Mouse (Mus musculus) intestine, embryonic 15.5 days (tissue): ENCODE data around the gene Prkce. TPM values are rescaled to one million over a fixed set of nuclear protein-coding genes. Genes with fewer than 3 reads are reported as not detected.

Experiments
- ATAC-seq: fragments of 200-750 bp; cut with Nextera tagmentation; 2 replicates; pipeline ENCODE4 v1.8.0; 2017; ENCODE audit warnings: moderate TSS enrichment, moderate library complexity
- H3K27ac ChIP-seq: fragments of 300-500 bp; sonication (generic); 2 replicates; pipeline ENCODE4 v1.5.1; 2015; ENCODE audit warnings: mild to moderate bottlenecking, inconsistent platforms
- H3K27me3 ChIP-seq: fragments of 300-500 bp; sonication (generic); replicated peaks from 2 replicates; pipeline ENCODE4 v1.6.1; 2015; ENCODE audit warnings: inconsistent platforms
- H3K36me3 ChIP-seq: fragments of 300-500 bp; sonication (generic); 2 replicates; pipeline ENCODE4 v1.6.1; 2015; ENCODE audit warnings: inconsistent platforms
- H3K4me1 ChIP-seq: fragments of 300-500 bp; sonication (generic); replicated peaks from 2 replicates; pipeline ENCODE4 v1.6.1; 2015; ENCODE audit warnings: inconsistent platforms
- H3K4me2 ChIP-seq: fragments of 300-500 bp; sonication (generic); replicated peaks from 2 replicates; pipeline ENCODE4 v1.6.1; 2015; ENCODE audit warnings: mild to moderate bottlenecking, inconsistent platforms
- H3K4me3 ChIP-seq: fragments of 300-500 bp; sonication (generic); replicated peaks from 2 replicates; pipeline ENCODE4 v1.5.1; 2015; ENCODE audit warnings: inconsistent platforms
- H3K9ac ChIP-seq: fragments of 300-500 bp; sonication (generic); 2 replicates; pipeline ENCODE4 v1.6.1; 2015; ENCODE audit warnings: inconsistent platforms
- H3K9me3 ChIP-seq: fragments of 300-500 bp; sonication (generic); 2 replicates; pipeline ENCODE4 v1.6.1; 2016; ENCODE audit warnings: inconsistent platforms
- WGBS: fragments of 180-500 bp; shearing (Covaris S2); methylation state at CpG from one replicate; pipeline ENCODE4 v1.1.7; 2015; 5-methylcytosine and 5-hydroxymethylcytosine counted together
- polyA plus RNA-seq: library from polyadenylated mRNA; unstranded; fragments of >200 nt; fragmentation: Nextera tagmentation; extraction: Ambion mirVana; gene quantifications from 2 replicates; pipeline ENCODE4 v1.2.1, GENCODE M21; 2015

Prkce gene
- polyA plus RNA-seq, 1 experiment from 2014 or later = 6.6 TPM

DNA sequence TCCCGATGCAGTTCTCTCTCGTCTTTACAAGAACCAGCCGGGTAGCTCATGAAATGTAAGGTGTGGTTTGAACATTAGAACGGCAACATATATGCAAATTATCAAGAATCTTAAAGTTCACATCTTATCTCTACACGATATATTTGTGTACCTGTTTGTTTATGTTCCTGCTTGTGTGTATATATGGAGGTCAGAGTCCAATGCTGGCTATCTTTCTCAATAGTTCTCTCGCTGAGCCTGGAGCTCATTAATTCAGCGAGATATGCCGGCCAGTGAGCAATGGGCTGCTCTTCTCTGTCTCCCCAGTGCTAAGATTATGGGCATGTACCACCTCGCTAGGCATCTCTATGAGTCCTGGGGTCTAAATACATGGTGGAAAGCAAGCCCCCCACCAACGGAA is 356.3 kb downstream of the Prkce start:
- no peaks in the 10 kb centered on the region for H3K9me3 ChIP-seq
- H3K27ac ChIP-seq = no peak overlapping the region
- no peak overlapping the region for H3K4me2 ChIP-seq
- no peaks in the 10 kb centered on the region for H3K27me3 ChIP-seq
- H3K4me3 ChIP-seq = no peak overlapping the region
- no peaks in the 10 kb centered on the region for H3K36me3 ChIP-seq
- no peaks in the 10 kb centered on the region for H3K4me1 ChIP-seq
- ATAC-seq = no peak
- no peak overlapping the region for H3K9ac ChIP-seq
- WGBS = 87% methylated on average over 10 of the region's 10 CpGs

DNA sequence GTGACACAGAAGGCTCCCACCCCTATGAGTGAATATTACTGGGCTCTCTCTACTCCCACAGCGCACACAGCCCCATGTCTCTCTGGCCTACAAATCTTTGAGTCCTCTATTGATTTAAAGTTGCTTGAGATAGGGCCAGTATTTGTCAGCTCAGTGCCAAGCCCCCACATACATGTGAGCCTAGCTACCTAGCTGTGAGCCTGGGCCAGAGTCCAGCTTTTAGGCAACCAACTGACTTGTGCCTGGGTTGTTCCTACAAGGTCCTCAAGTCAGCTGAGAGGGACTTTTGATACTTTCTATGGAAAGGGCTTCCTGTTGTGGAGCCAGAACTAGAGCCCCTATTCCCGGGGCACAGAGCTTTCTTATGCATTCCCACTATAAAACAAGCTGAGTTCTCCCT is 357.5 kb downstream of the Prkce start:
- 0 out of 2 replicates have a peak, but pooled peaks cover 2% of the 10 kb centered on the region for H3K4me1 ChIP-seq
- H3K27me3 ChIP-seq = no peaks in the 10 kb centered on the region
- WGBS = 87% methylated on average over 2 of the region's 2 CpGs
- no peak overlapping the region for H3K27ac ChIP-seq
- no peak overlapping the region for H3K4me2 ChIP-seq
- H3K9me3 ChIP-seq = no peaks in the 10 kb centered on the region
- no peak overlapping the region for H3K9ac ChIP-seq
- no peaks in the 10 kb centered on the region for H3K36me3 ChIP-seq
- H3K4me3 ChIP-seq = no peak overlapping the region
- no peak for ATAC-seq

DNA sequence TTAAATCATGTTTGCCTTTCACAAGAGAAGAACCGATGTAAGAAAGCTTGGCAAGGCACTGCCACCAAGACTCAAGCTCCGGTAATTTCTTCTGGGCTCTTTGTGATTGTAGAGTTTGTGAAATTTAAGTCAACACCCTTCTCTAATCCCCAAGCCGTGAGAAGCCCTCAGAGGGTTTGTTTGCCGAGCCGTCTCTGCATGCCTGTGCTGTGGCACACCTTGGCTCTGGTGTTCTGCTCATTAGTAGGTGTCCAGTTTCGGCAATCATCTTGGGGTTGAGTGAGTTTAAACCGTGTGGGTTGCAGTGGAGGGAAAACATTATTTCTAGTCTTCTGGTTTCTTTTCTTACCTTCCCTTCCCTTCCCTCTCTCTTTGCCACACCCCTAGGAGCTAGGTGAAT is 358.4 kb downstream of the Prkce start:
- ATAC-seq = no peak
- 71% methylated on average over 7 of the region's 7 CpGs for WGBS
- Histone ChIP-seq H3K9ac (no peak overlapping the region), H3K4me1 (0 out of 2 replicates have a peak, but pooled peaks cover 4% of the 10 kb centered on the region), H3K9me3 (no peaks in the 10 kb centered on the region), H3K27me3 (no peaks in the 10 kb centered on the region), H3K36me3 (no peaks in the 10 kb centered on the region), H3K27ac (no peak overlapping the region), H3K4me2 (no peak overlapping the region), H3K4me3 (no peak overlapping the region)

- 0 out of 2 replicates have a peak, but pooled peaks cover 4% of the 10 kb centered on the region for H3K4me1 ChIP-seq
- no peak overlapping the region for H3K4me2 ChIP-seq
- no peak for ATAC-seq
- no peak overlapping the region for H3K4me3 ChIP-seq
- H3K36me3 ChIP-seq = no peaks in the 10 kb centered on the region
- no peak overlapping the region for H3K9ac ChIP-seq
- H3K27me3 ChIP-seq = no peaks in the 10 kb centered on the region
- WGBS = 92% methylated on average over 5 of the region's 5 CpGs
- H3K9me3 ChIP-seq = no peaks in the 10 kb centered on the region
- H3K27ac ChIP-seq = no peak overlapping the region
These were observed 359.7 kb downstream of the Prkce start for GRCm38 (mm10) chr17:86527298-86527697.

DNA sequence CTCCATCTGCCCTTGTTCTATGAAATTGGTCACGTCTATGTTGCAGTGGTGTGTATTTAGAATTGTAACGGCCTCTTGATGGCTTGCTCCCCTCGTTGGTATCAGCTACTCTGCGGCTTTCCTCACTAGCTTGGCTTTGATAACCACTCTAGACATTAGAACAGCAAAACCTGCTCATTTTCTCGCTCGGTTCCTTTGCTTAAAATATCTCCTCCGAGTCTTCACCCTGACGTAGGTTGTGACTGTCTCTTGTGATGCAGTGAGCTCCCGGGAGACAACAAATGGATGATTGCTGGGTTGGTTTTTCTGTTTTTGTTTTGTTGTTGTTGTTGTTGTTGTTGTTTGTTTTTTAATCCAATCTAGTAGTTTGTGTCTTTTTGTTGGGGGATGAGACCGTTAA is 361.4 kb downstream of the Prkce start:
- 78% methylated on average over 10 of the region's 10 CpGs for WGBS
- H3K36me3 ChIP-seq = no peaks in the 10 kb centered on the region

DNA sequence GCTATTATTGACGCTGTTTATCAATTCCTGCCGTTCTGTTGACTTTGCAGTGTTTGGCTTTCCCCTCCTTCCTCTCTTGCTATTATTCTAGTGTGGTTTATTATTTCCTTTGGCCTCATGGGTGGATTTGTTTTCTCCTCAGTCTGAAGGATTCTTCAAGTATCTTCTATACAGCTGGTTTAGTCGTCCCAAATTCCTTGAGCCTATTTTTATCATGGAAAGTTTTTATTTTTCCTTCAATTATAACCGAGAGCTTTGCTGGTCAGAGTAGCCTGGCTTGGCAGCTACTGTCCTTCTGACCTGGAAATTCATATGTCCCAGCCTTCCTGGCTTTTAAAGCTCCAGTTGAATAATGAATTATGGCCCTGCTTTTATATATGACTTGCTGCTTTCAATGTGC is 361.8 kb downstream of the Prkce start:
- ATAC-seq = no peak
- no peaks in the 10 kb centered on the region for H3K9me3 ChIP-seq
- H3K4me3 ChIP-seq = no peak overlapping the region
- WGBS = 55% methylated on average over 4 of the region's 4 CpGs
- no peak overlapping the region for H3K9ac ChIP-seq
- no peak overlapping the region for H3K4me2 ChIP-seq
- H3K36me3 ChIP-seq = no peaks in the 10 kb centered on the region
- no peaks in the 10 kb centered on the region for H3K27me3 ChIP-seq
- 0 out of 2 replicates have a peak, but pooled peaks cover 4% of the 10 kb centered on the region for H3K4me1 ChIP-seq
- no peak overlapping the region for H3K27ac ChIP-seq

More for the DNA sequence above, 361.4 kb downstream of the Prkce start:
- no peak overlapping the region for H3K4me3 ChIP-seq
- no peaks in the 10 kb centered on the region for H3K27me3 ChIP-seq
- H3K9me3 ChIP-seq = no peaks in the 10 kb centered on the region
- H3K4me1 ChIP-seq = 0 out of 2 replicates have a peak, but pooled peaks cover 4% of the 10 kb centered on the region
- no peak for ATAC-seq
- H3K9ac ChIP-seq = no peak overlapping the region
- H3K4me2 ChIP-seq = no peak overlapping the region
- no peak overlapping the region for H3K27ac ChIP-seq

DNA sequence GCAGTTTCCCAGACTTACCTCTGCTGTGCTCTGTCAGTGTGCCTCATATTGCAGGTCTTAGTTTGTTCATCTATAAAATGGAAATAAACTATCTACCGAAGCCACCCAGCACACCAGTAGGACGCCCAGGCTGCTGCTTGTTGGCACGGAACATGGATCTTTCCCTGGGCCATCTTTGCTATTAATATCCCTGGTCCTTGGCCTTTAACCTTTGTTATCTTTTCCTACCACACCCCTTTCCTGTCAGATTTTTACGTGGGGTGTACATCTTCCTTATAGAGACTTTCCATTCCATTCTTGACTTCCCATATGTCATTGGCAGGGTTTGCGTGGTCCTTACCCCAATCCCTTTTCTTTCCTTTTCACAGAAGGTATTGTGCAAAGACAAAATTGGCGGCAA is 363.6 kb downstream of the Prkce start:
- H3K9ac ChIP-seq = no peak overlapping the region
- WGBS = 80% methylated on average over 6 of the region's 6 CpGs

GRCm38 (mm10) chr17:86532783-86533548 is 365.4 kb downstream of the Prkce start:
- Histone ChIP-seq H3K9ac (no peak overlapping the region), H3K36me3 (no peaks in the 10 kb centered on the region), H3K4me2 (no peak overlapping the region), H3K4me1 (0 out of 2 replicates have a peak, but pooled peaks cover 10% of the 10 kb centered on the region), H3K9me3 (no peaks in the 10 kb centered on the region), H3K27me3 (no peaks in the 10 kb centered on the region), H3K4me3 (no peak overlapping the region), H3K27ac (no peak overlapping the region)
- no peak for ATAC-seq
- 69% methylated on average over 17 of the region's 17 CpGs for WGBS

More for the DNA sequence above, 363.6 kb downstream of the Prkce start:
- Histone ChIP-seq H3K4me1 (0 out of 2 replicates have a peak, but pooled peaks cover 4% of the 10 kb centered on the region), H3K4me3 (no peak overlapping the region), H3K4me2 (no peak overlapping the region), H3K36me3 (no peaks in the 10 kb centered on the region), H3K9me3 (no peaks in the 10 kb centered on the region), H3K27me3 (no peaks in the 10 kb centered on the region), H3K27ac (no peak overlapping the region)
- no peak for ATAC-seq

- WGBS = 71% methylated on average over 11 of the region's 11 CpGs
- H3K4me3 ChIP-seq = no peak overlapping the region
- ATAC-seq = no peak
- 0 out of 2 replicates have a peak, but pooled peaks cover 10% of the 10 kb centered on the region for H3K4me1 ChIP-seq
- no peak overlapping the region for H3K27ac ChIP-seq
- H3K9me3 ChIP-seq = no peaks in the 10 kb centered on the region
- H3K27me3 ChIP-seq = no peaks in the 10 kb centered on the region
- no peak overlapping the region for H3K4me2 ChIP-seq
- no peak overlapping the region for H3K9ac ChIP-seq
- H3K36me3 ChIP-seq = no peaks in the 10 kb centered on the region
These were observed 365.9 kb downstream of the Prkce start for GRCm38 (mm10) chr17:86533549-86533851.

- Histone ChIP-seq H3K27me3 (no peaks in the 10 kb centered on the region), H3K9ac (no peak overlapping the region), H3K27ac (no peak overlapping the region), H3K36me3 (no peaks in the 10 kb centered on the region), H3K4me3 (no peak overlapping the region), H3K9me3 (no peaks in the 10 kb centered on the region), H3K4me1 (0 out of 2 replicates have a peak, but pooled peaks cover 8% of the 10 kb centered on the region), H3K4me2 (no peak overlapping the region)
- 80% methylated on average over 10 of the region's 10 CpGs for WGBS
- ATAC-seq = no peak
These were observed 367.5 kb downstream of the Prkce start for GRCm38 (mm10) chr17:86535096-86535495.

- no peaks in the 10 kb centered on the region for H3K9me3 ChIP-seq
- WGBS = 15% methylated on average over 22 of the region's 22 CpGs
- no peaks in the 10 kb centered on the region for H3K36me3 ChIP-seq
- H3K27ac ChIP-seq = peak overlapping the region; percentile 40
- peak overlapping the region; percentile 27 for H3K4me3 ChIP-seq
- H3K4me2 ChIP-seq = peak overlapping the region; percentile 62
- 0 out of 2 replicates have a peak, but pooled peaks cover 6% of the 10 kb centered on the region for H3K4me1 ChIP-seq
- no peaks in the 10 kb centered on the region for H3K27me3 ChIP-seq
- peak; percentile 86 for ATAC-seq
- 0 out of 2 replicates have a peak overlapping the region, but pooled peaks have one; percentile 17 for H3K9ac ChIP-seq
These were observed 368.5 kb downstream of the Prkce start for GRCm38 (mm10) chr17:86535827-86536656.

- Histone ChIP-seq H3K4me2 (no peak overlapping the region), H3K27me3 (no peaks in the 10 kb centered on the region), H3K36me3 (no peaks in the 10 kb centered on the region), H3K4me1 (0 out of 2 replicates have a peak, but pooled peaks cover 6% of the 10 kb centered on the region), H3K27ac (no peak overlapping the region), H3K9me3 (no peaks in the 10 kb centered on the region), H3K4me3 (no peak overlapping the region), H3K9ac (no peak overlapping the region)
- ATAC-seq = no peak
- WGBS = 68% methylated on average over 18 of the region's 18 CpGs
These were observed 372.4 kb downstream of the Prkce start for GRCm38 (mm10) chr17:86539881-86540430.
